Mouse (Mus musculus) thymus, postnatal 25 days (tissue): Measurements from ENCODE around the gene Fosb.

Source experiments
- DNase-seq: peaks from one replicate; pipeline ENCODE4 v3.0.0; 2022

The Fosb gene

GRCm38 (mm10) chr7:19279052-19279451 lies 30.8 kb downstream of the Fosb start:
- no peak for DNase-seq

- peak; percentile 26 for DNase-seq
Measured at GRCm38 (mm10) chr7:19276253-19276652, 33.6 kb downstream of the Fosb start.

- peak; percentile 91 for DNase-seq
Measured at GRCm38 (mm10) chr7:19272173-19272764, 37.6 kb downstream of the Fosb start.

GRCm38 (mm10) chr7:19271238-19272172 lies 38.3 kb downstream of the Fosb start, which contains the start of gene Vasp:
Gene Vasp (minus strand): TSS chr7:19271817.
- peak; percentile 87 for DNase-seq

- DNase-seq: peak; percentile 48
Measured at GRCm38 (mm10) chr7:19270509-19271237, 39.2 kb downstream of the Fosb start.

GRCm38 (mm10) chr7:19269721-19270441 lies 40.0 kb downstream of the Fosb start:
- DNase-seq: peak; percentile 30

- peak; percentile 25 for DNase-seq
Measured at GRCm38 (mm10) chr7:19268993-19269681, 40.7 kb downstream of the Fosb start.

- DNase-seq: no peak
Measured at GRCm38 (mm10) chr7:19267051-19267450, 42.8 kb downstream of the Fosb start.

- DNase-seq: peak; percentile 59
Measured at GRCm38 (mm10) chr7:19265928-19266822, 43.7 kb downstream of the Fosb start.

GRCm38 (mm10) chr7:19265147-19265546 lies 44.7 kb downstream of the Fosb start:
- no peak for DNase-seq

- no peak for DNase-seq
Measured at GRCm38 (mm10) chr7:19258336-19258735, 51.5 kb downstream of the Fosb start.

- DNase-seq: peak; percentile 19
Measured at GRCm38 (mm10) chr7:19257390-19258022, 52.3 kb downstream of the Fosb start.

GRCm38 (mm10) chr7:19256567-19256966 lies 53.3 kb downstream of the Fosb start:
- DNase-seq: peak; percentile 30

GRCm38 (mm10) chr7:19255395-19255794 lies 54.5 kb downstream of the Fosb start:
- no peak for DNase-seq

GRCm38 (mm10) chr7:19253437-19253836 lies 56.4 kb downstream of the Fosb start:
- no peak for DNase-seq
